Mouse (Mus musculus) heart, postnatal 0 days (tissue): ENCODE data around the gene Tmem54. TPM values are rescaled to one million over a fixed set of nuclear protein-coding genes. Genes with fewer than 3 reads are reported as not detected.

Experiments
- ATAC-seq: fragments of 200-750 bp; cut with Nextera tagmentation; 2 replicates; pipeline ENCODE4 v1.8.0; 2017; ENCODE audit warnings: low read depth, moderate number of reproducible peaks, moderate library complexity; ENCODE audit not compliant: insufficient read depth
- DNase-seq: peaks from one replicate; pipeline ENCODE4 v3.0.0-alpha.2; 2016; ENCODE audit warnings: low spot score
- H3K27ac ChIP-seq: fragments of 300-500 bp; sonication (generic); 2 replicates; pipeline ENCODE4 v1.5.1; 2014; ENCODE audit warnings: low read depth, mild to moderate bottlenecking
- H3K27me3 ChIP-seq: fragments of 300-500 bp; sonication (generic); 2 replicates; pipeline ENCODE4 v1.6.1; 2014; ENCODE audit warnings: low read length, mixed read lengths; ENCODE audit not compliant: control insufficient read depth, insufficient read depth
- H3K36me3 ChIP-seq: fragments of 300-500 bp; sonication (generic); replicated peaks from 2 replicates; pipeline ENCODE4 v1.6.1; 2014; ENCODE audit warnings: low read length, mixed read lengths; ENCODE audit not compliant: control insufficient read depth, insufficient read depth
- H3K4me1 ChIP-seq: fragments of 300-500 bp; sonication (generic); 2 replicates; pipeline ENCODE4 v1.6.1; 2014; ENCODE audit warnings: antibody characterized with exemption; ENCODE audit not compliant: control insufficient read depth, insufficient read depth
- H3K4me2 ChIP-seq: fragments of 300-500 bp; sonication (generic); 2 replicates; pipeline ENCODE4 v1.6.1; 2014; ENCODE audit warnings: low read depth, mild to moderate bottlenecking, low read length, moderate library complexity
- H3K4me3 ChIP-seq: fragments of 300-500 bp; sonication (generic); 2 replicates; pipeline ENCODE4 v1.5.1; 2014; ENCODE audit warnings: low read depth, low read length
- H3K9ac ChIP-seq: fragments of 300-500 bp; sonication (generic); replicated peaks from 2 replicates; pipeline ENCODE4 v1.6.1; 2014; ENCODE audit warnings: low read depth, low read length, mixed read lengths
- H3K9me3 ChIP-seq: fragments of 300-500 bp; sonication (generic); replicated peaks from 2 replicates; pipeline ENCODE4 v1.6.1; 2016; ENCODE audit warnings: low read length; ENCODE audit not compliant: control insufficient read depth
- CTCF ChIP-seq: IDR thresholded peaks from 2 replicates; pipeline ENCODE4 v1.5.1; 2016; ENCODE audit warnings: antibody characterized with exemption, control low read depth, low read depth
- EP300 ChIP-seq: IDR thresholded peaks from 2 replicates; pipeline ENCODE4 v1.6.1; 2016; ENCODE audit warnings: antibody characterized with exemption, low read depth
- WGBS: fragments of 180-500 bp; shearing (Covaris S2); extraction: QIAGEN DNeasy Blood & Tissue Kit; methylation state at CpG from one replicate; pipeline ENCODE4 v1.1.7; 2014; 5-methylcytosine and 5-hydroxymethylcytosine counted together
- polyA plus RNA-seq: library from polyadenylated mRNA; unstranded; fragments of >200 nt; fragmentation: Nextera tagmentation; extraction: Ambion mirVana; gene quantifications from 2 replicates; pipeline ENCODE4 v1.2.1, GENCODE M21; 2015
- total RNA-seq: library from RNA; depleted of rRNA; stranded (reverse); fragments of >200 nt; gene quantifications from 2 replicates; pipeline ENCODE4 v1.2.3, GENCODE M21; 2014; ENCODE audit warnings: low replicate concordance; rRNA removed

The Tmem54 gene
- total RNA-seq, result 1.1 TPM in 1 of 2 replicates, not detected in the other
- not detected in 2 replicates for polyA plus RNA-seq

DNA sequence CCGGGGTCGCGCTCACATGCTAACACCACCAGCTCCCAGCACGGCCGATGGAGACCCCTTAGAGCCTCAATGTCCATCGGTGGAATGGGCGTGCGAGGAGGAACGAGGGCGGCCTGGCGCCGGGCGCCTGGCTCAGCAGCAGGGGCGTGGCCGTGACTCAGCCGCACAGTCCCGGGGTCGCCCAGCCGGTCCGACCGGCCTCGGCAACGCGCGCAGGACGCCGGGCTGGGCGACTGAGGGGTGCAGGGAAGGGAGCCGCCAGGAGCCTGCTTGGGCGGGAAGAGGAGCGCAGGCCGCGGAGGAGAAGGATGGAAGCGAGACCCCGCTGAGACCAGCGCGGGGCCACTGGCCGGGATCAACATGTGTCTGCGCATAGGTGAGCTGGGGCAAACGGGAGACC, at the start of gene Tmem54:
TSS of gene Tmem54 (plus strand) at position 193 of the 400 bp plus-strand sequence.
- no peak within 1 kb of the TSS for H3K27ac ChIP-seq
- ATAC-seq (no peak), DNase-seq (no peak)
- H3K9ac ChIP-seq, result no peak within 1 kb of the TSS
- TF ChIP-seq EP300 (no peak), CTCF (no peak)
- 3% methylated on average over 40 of the region's 40 CpGs for WGBS
- peak within 1 kb of the TSS; percentile 16; the same call in 1 of the 2 replicates for H3K4me3 ChIP-seq
- H3K4me2 ChIP-seq, result peak within 1 kb of the TSS; percentile 38
- no peaks in the 10 kb centered on the region for H3K4me1 ChIP-seq
- H3K27me3 ChIP-seq, result peaks cover 47% of the 10 kb centered on the region
- H3K36me3 ChIP-seq, result no peaks in the 10 kb centered on the region
- no peaks in the 10 kb centered on the region for H3K9me3 ChIP-seq

GRCm38 (mm10) chr4:129055562-129055961, 49.8 kb upstream of the Tmem54 start:
- Histone ChIP-seq H3K4me1 (peaks cover 21% of the 10 kb centered on the region), H3K9me3 (no peaks in the 10 kb centered on the region), H3K9ac (no peak overlapping the region), H3K4me2 (no peak overlapping the region), H3K27me3 (no peaks in the 10 kb centered on the region), H3K4me3 (no peak overlapping the region), H3K36me3 (no peaks in the 10 kb centered on the region), H3K27ac (no peak overlapping the region)
- TF ChIP-seq EP300 (no peak), CTCF (no peak)
- WGBS, result 77% methylated on average over 5 of the region's 5 CpGs
- ATAC-seq (no peak), DNase-seq (no peak)

GRCm38 (mm10) chr4:129057533-129058206, 47.7 kb upstream of the Tmem54 start:
- no peaks in the 10 kb centered on the region for H3K9me3 ChIP-seq
- H3K4me3 ChIP-seq, result peak overlapping the region; percentile 86
- H3K27ac ChIP-seq, result peak overlapping the region; percentile 82
- H3K4me1 ChIP-seq, result peaks cover 11% of the 10 kb centered on the region
- H3K27me3 ChIP-seq, result no peaks in the 10 kb centered on the region
- peak; percentile 97 for DNase-seq
- TF ChIP-seq EP300 (no peak), CTCF (no peak)
- no peaks in the 10 kb centered on the region for H3K36me3 ChIP-seq
- WGBS, result 3% methylated on average over 33 of the region's 44 CpGs
- peak overlapping the region; percentile 92 for H3K9ac ChIP-seq
- peak overlapping the region; percentile 99 for H3K4me2 ChIP-seq
- ATAC-seq, result peak; percentile 98

- 1% methylated on average over 60 of the region's 107 CpGs for WGBS
- Histone ChIP-seq H3K4me1 (peaks cover 11% of the 10 kb centered on the region), H3K9ac (peak within 1 kb of the TSS; percentile 92), H3K27me3 (no peaks in the 10 kb centered on the region), H3K27ac (peak within 1 kb of the TSS; percentile 82), H3K4me3 (peak within 1 kb of the TSS; percentile 86), H3K4me2 (peak within 1 kb of the TSS; percentile 99), H3K9me3 (no peaks in the 10 kb centered on the region), H3K36me3 (no peaks in the 10 kb centered on the region)
- no peak for DNase-seq
- peak; percentile 50; the same call in 1 of the 2 replicates for ATAC-seq
- TF ChIP-seq EP300 (no peak), CTCF (no peak)
These were observed 46.9 kb upstream of the Tmem54 start, which contains the start of gene Rnf19b for GRCm38 (mm10) chr4:129058207-129059092. Gene Rnf19b, plus strand, starts transcription at chr4:129058271.

DNA sequence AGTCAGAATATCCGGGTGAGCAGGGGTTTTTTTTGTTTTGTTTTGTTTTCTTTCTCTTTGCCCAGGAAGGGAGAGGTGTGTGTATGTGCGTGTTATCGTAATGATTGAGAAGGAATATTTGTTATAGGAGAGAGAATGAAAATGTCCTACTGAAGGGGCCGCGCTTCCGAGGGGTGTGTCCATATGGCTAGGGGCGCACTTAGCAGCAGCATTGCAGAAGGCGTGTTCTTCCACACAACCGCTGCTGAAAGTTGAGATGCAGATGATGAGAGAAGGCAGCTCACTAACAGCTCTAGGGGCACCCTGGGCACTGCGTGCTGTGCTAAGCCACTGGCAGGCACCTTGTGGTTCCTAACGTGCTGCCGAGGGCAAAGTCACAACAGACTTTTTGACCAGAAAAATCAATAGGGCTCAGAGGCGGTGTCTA, 46.2 kb upstream of the Tmem54 start:
- no peak for ATAC-seq
- peak overlapping the region; percentile 86 for H3K4me3 ChIP-seq
- no peaks in the 10 kb centered on the region for H3K36me3 ChIP-seq
- peak overlapping the region; percentile 92 for H3K9ac ChIP-seq
- H3K9me3 ChIP-seq, result no peaks in the 10 kb centered on the region
- H3K27ac ChIP-seq, result peak overlapping the region; percentile 82; the same call in 1 of the 2 replicates
- WGBS, result 4% methylated on average over 13 of the region's 13 CpGs
- H3K27me3 ChIP-seq, result no peaks in the 10 kb centered on the region
- H3K4me2 ChIP-seq, result peak overlapping the region; percentile 99
- no peak for TF ChIP-seq CTCF
- no peak for TF ChIP-seq EP300
- DNase-seq, result peak; percentile 35
- peaks cover 11% of the 10 kb centered on the region for H3K4me1 ChIP-seq
